Mouse (Mus musculus) hindbrain, embryonic 15.5 days (tissue): Measurements from ENCODE around the gene Stat2. TPM values are rescaled to one million over a fixed set of nuclear protein-coding genes. Genes with fewer than 3 reads are reported as not detected.
A peak's percentile ranks its signal among the peaks of the same experiment; 100 is the strongest.
"Not testable (repeated sequence)": the region's sequence is repeated elsewhere in the genome, so short reads cannot be mapped to it uniquely, and the experiment has no call there.

ENCODE experiments used
- ATAC-seq: fragments of 200-750 bp; cut with Nextera tagmentation; 2 replicates; pipeline ENCODE4 v1.8.0; 2017; ENCODE audit warnings: low read depth, moderate number of reproducible peaks, moderate TSS enrichment; ENCODE audit not compliant: low FRiP score
- H3K27ac ChIP-seq: fragments of 300-500 bp; sonication (generic); replicated peaks from 2 replicates; pipeline ENCODE4 v1.5.1; 2015; ENCODE audit warnings: mild to moderate bottlenecking, inconsistent platforms
- H3K27me3 ChIP-seq: fragments of 300-500 bp; sonication (generic); 2 replicates; pipeline ENCODE4 v1.6.1; 2015; ENCODE audit warnings: control low read depth, inconsistent platforms
- H3K36me3 ChIP-seq: fragments of 300-500 bp; sonication (generic); 2 replicates; pipeline ENCODE4 v1.6.1; 2015; ENCODE audit warnings: control low read depth, inconsistent platforms
- H3K4me1 ChIP-seq: fragments of 300-500 bp; sonication (generic); replicated peaks from 2 replicates; pipeline ENCODE4 v1.6.1; 2015; ENCODE audit warnings: control low read depth, inconsistent platforms
- H3K4me2 ChIP-seq: fragments of 300-500 bp; sonication (generic); 2 replicates; pipeline ENCODE4 v1.6.1; 2015; ENCODE audit warnings: moderate library complexity, mild to moderate bottlenecking, inconsistent platforms
- H3K4me3 ChIP-seq: fragments of 300-500 bp; sonication (generic); 2 replicates; pipeline ENCODE4 v1.5.1; 2015; ENCODE audit warnings: mild to moderate bottlenecking, inconsistent platforms
- H3K9ac ChIP-seq: fragments of 300-500 bp; sonication (generic); 2 replicates; pipeline ENCODE4 v1.6.1; 2015; ENCODE audit warnings: inconsistent platforms
- H3K9me3 ChIP-seq: fragments of 300-500 bp; sonication (generic); 2 replicates; pipeline ENCODE4 v1.6.1; 2016; ENCODE audit warnings: control low read depth, inconsistent platforms
- WGBS: fragments of 180-500 bp; shearing (Covaris S2); methylation state at CpG from one replicate; pipeline ENCODE4 v1.1.7; 2015; 5-methylcytosine and 5-hydroxymethylcytosine counted together
- polyA plus RNA-seq: library from polyadenylated mRNA; unstranded; fragments of >200 nt; fragmentation: Nextera tagmentation; extraction: Ambion mirVana; gene quantifications from 2 replicates; pipeline ENCODE4 v1.2.1, GENCODE M21; 2015

Gene Stat2
- polyA plus RNA-seq, 1 experiment from 2014 or later: 21.7 TPM

DNA sequence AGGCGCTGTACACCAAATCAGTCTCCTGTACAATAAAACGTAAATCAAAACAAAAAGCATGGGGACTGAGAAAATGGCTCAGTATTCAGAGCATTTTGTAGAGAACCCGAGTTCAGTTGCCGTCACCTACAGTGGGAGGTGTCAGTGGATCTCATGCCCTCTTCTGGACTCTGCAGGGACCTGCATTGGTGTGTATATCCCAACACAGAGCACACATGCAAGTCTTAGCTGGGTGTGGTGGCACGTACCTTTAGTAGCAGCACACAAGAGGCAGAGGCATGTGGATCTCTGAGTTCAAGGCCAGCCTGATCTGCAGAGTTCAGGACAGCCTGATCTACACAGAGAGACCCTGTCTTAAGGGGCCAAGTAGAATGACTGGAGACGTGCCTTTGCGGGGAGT is 39.3 kb downstream of the Stat2 start:
- Histone ChIP-seq H3K27me3 (no peaks in the 10 kb centered on the region), H3K4me1 (peaks cover 7% of the 10 kb centered on the region), H3K9ac (no peak overlapping the region), H3K9me3 (no peaks in the 10 kb centered on the region), H3K36me3 (peaks cover 26% of the 10 kb centered on the region), H3K27ac (no peak overlapping the region), H3K4me2 (no peak overlapping the region), H3K4me3 (no peak overlapping the region)
- 85% methylated on average over 7 of the region's 7 CpGs for WGBS
- ATAC-seq: no peak

DNA sequence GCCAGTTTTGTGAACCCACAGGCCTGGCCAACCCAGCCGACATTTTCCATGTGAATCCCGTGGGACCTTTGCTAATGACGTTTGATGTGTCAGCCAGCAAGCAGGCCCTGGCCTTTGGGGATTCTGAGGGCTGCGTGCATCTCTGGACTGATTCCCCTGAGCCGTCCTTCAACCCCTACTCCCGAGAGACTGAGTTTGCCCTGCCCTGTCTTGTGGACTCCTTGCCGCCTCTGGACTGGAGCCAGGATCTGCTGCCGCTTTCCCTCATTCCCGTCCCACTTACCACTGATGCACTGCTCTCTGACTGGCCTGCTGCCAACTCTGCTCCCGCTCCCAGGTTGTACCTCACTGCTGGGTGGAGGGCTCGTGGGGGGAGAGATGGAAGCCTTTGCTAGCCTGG is 39.8 kb downstream of the Stat2 start:
- peaks cover 32% of the 10 kb centered on the region for H3K36me3 ChIP-seq
- H3K4me2 ChIP-seq: no peak overlapping the region
- H3K27ac ChIP-seq: no peak overlapping the region
- WGBS: 53% methylated on average over 11 of the region's 11 CpGs
- ATAC-seq: no peak
- H3K27me3 ChIP-seq: no peaks in the 10 kb centered on the region
- H3K9ac ChIP-seq: no peak overlapping the region
- peaks cover 7% of the 10 kb centered on the region for H3K4me1 ChIP-seq
- no peak overlapping the region for H3K4me3 ChIP-seq
- H3K9me3 ChIP-seq: no peaks in the 10 kb centered on the region

DNA sequence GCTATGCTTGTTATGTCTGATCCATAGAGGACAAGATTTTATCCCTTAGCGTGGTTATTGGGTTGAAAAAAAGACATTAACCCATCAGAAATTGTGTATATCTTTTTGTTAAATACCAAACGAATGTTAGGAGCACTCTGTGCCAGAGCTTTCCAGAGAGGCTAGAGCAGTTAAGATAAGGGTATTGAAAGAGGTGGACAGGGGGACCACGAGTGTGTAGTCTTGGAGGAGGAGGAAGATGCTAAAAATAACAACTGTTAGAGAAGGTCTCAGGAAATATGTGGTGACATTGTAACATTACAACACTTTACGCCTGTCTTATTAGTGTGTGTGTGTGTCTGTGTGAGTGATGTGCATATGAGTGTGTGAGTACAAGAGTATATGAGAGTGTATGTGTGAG is 40.5 kb downstream of the Stat2 start:
- no peak overlapping the region for H3K4me3 ChIP-seq
- H3K4me1 ChIP-seq: peaks cover 7% of the 10 kb centered on the region
- WGBS: 89% methylated on average over 4 of the region's 4 CpGs
- H3K36me3 ChIP-seq: peaks cover 39% of the 10 kb centered on the region
- H3K27ac ChIP-seq: no peak overlapping the region
- H3K9me3 ChIP-seq: no peaks in the 10 kb centered on the region
- no peaks in the 10 kb centered on the region for H3K27me3 ChIP-seq
- no peak overlapping the region for H3K9ac ChIP-seq
- ATAC-seq: no peak
- H3K4me2 ChIP-seq: no peak overlapping the region

DNA sequence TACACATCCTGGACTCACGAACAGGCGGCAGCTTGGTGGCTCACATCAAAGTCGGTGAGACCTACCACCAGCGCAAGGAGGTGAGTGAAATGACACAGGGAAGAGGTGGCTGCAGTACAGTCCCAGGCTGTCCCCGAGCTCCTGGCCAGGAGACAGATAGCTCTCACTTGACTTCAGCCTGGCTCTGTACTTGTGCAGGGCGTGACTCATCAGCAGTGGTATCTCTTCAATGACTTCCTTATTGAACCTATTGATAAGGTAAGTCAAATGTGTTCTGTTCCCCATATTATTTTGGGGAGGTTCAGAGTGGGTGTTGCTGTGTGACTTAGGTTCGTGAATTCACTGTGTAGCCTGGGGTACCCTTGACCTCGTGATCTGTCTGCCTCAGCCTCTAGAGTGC is 45.2 kb downstream of the Stat2 start:
- no peak for ATAC-seq
- WGBS: 97% methylated on average over 8 of the region's 8 CpGs
- H3K4me3 ChIP-seq: no peak overlapping the region

DNA sequence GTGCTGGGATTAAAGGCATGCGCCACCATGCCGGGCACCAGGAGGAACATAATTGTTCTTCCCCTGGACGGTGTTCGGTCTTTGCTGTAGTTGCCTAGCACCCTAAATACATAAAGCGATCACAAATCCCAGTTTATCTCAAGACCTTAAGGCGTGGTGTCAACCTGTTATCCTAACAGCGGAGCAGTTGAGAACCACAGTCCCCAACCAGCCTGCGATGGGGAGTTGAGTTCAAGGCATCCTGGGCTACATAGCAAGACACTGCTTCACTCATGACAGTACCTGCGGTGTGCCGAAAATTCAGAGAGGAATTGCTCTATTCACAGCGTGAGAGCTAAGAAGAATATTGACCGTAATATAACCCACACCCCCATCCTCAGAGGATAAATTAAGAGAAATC is 51.3 kb downstream of the Stat2 start:
- Histone ChIP-seq H3K27ac (peak overlapping the region; percentile 96), H3K27me3 (no peaks in the 10 kb centered on the region), H3K4me1 (peaks cover 21% of the 10 kb centered on the region), H3K9ac (0 out of 2 replicates have a peak overlapping the region, but pooled peaks have one; percentile 11), H3K36me3 (peaks cover 49% of the 10 kb centered on the region), H3K4me3 (peak overlapping the region; percentile 86), H3K9me3 (no peaks in the 10 kb centered on the region), H3K4me2 (peak overlapping the region; percentile 70)
- no peak for ATAC-seq
- 60% methylated on average over 12 of the region's 12 CpGs for WGBS

More for the DNA sequence above, 45.2 kb downstream of the Stat2 start:
- Histone ChIP-seq H3K4me2 (no peak overlapping the region), H3K27ac (no peak overlapping the region), H3K9me3 (no peaks in the 10 kb centered on the region), H3K36me3 (peaks cover 57% of the 10 kb centered on the region), H3K4me1 (no peaks in the 10 kb centered on the region), H3K27me3 (no peaks in the 10 kb centered on the region), H3K9ac (no peak overlapping the region)

DNA sequence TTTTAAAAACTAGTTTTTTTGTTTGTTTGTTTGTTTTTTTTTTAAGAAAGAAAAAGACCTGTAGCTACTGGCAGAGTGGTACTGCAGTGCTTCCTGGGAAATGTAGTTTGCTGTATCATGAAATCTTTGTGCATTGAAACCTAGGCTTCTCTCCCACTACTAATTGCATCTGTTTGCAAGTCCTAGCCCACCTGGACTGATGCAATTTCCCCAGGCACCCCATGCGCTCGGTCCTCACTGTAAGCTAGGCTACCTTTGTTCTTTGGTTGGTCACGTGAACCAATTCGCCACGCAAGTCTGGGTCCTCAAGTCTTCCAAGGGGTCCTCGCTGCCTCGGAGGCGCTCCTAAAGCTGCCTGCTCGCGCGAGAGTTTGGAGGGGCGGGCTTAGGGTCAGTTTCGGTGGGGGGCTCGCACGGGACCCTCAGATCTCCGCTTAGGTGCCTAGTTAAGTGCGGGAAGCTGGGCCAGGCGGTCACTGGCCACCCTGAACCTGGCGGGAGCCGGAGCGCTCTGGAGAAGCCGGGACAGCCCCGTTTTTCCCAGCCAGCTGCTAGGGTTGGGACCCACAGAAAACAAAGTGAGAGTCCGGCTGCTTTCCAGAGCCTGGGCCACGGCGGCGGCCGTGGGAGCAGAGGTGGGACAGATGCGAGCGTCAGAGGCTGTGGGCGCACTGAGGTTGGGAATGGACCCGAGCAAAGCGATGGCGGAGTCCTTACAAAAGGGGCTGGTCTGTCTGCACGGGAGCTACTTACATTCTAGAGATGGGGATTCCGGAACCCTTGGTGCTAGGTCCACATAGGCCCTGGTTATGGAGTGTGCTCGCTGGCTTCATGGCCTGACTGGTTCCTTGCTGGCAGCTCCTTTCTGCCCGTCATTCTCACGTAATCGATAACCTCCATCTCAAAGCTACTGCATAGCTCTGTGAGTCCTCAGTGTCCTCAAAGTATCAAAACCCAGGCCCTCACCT is 52.1 kb downstream of the Stat2 start, which contains the start of gene Cnpy2:
Gene Cnpy2 (plus strand): TSS at position 319 of the 968 bp plus-strand sequence.
- no peaks in the 10 kb centered on the region for H3K27me3 ChIP-seq
- H3K9me3 ChIP-seq: no peaks in the 10 kb centered on the region
- peak within 1 kb of the TSS; percentile 97 for H3K9ac ChIP-seq
- peak within 1 kb of the TSS; percentile 70 for H3K4me2 ChIP-seq
- peaks cover 56% of the 10 kb centered on the region for H3K36me3 ChIP-seq
- H3K27ac ChIP-seq: peak within 1 kb of the TSS; percentile 96
- peak; percentile 97 for ATAC-seq
- WGBS: under 1% methylated on average over 40 of the region's 40 CpGs
- H3K4me3 ChIP-seq: peak within 1 kb of the TSS; percentile 86
- H3K4me1 ChIP-seq: peaks cover 21% of the 10 kb centered on the region

DNA sequence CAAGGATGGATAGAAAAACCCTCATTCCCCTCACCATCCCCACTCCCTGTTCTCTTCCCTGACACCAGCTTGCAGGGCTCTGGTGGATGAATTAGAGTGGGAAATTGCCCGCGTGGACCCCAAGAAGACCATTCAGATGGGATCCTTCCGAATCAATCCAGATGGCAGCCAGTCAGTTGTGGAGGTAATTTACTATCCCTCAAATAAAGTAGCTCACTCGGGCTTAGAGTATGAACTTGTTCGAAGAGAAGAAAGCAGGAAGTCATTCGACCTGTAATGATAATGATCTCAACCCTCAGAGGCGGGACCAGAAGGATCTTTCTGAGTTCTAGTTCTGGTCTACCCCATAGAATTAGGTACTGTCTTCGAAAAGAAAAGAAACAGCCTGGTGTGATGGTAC is 53.2 kb downstream of the Stat2 start:
- no peak for ATAC-seq
- Histone ChIP-seq H3K4me1 (peaks cover 21% of the 10 kb centered on the region), H3K36me3 (peaks cover 52% of the 10 kb centered on the region), H3K4me3 (peak overlapping the region; percentile 86), H3K27me3 (no peaks in the 10 kb centered on the region), H3K9ac (peak overlapping the region; percentile 97), H3K4me2 (peak overlapping the region; percentile 70), H3K27ac (peak overlapping the region; percentile 96; the same call in 1 of the 2 replicates), H3K9me3 (no peaks in the 10 kb centered on the region)
- 85% methylated on average over 8 of the region's 8 CpGs for WGBS

DNA sequence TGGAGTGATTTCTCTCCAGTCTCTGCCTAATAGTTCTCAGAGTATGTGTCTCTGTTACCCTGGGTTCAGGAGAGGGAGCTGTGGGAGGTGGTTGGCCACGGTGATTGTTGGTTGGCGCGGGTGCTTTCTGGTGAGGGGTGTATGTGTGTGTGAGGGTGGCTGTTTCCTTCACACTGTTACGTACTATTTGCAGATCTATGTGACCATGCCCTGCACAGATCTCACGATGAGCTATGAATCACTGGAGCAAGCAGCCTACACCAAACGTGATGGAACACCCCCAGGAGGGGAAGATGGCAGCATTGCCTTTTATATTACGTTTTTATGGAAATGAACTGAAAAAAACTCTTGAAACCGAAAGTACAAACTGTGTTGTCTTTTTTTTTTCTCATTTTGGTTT is 56.5 kb downstream of the Stat2 start:
- 95% methylated on average over 8 of the region's 8 CpGs for WGBS
- H3K4me2 ChIP-seq: no peak overlapping the region
- peaks cover 37% of the 10 kb centered on the region for H3K36me3 ChIP-seq
- H3K9me3 ChIP-seq: no peaks in the 10 kb centered on the region
- no peak for ATAC-seq
- peaks cover 16% of the 10 kb centered on the region for H3K4me1 ChIP-seq
- no peaks in the 10 kb centered on the region for H3K27me3 ChIP-seq
- H3K4me3 ChIP-seq: no peak overlapping the region
- no peak overlapping the region for H3K27ac ChIP-seq
- no peak overlapping the region for H3K9ac ChIP-seq

DNA sequence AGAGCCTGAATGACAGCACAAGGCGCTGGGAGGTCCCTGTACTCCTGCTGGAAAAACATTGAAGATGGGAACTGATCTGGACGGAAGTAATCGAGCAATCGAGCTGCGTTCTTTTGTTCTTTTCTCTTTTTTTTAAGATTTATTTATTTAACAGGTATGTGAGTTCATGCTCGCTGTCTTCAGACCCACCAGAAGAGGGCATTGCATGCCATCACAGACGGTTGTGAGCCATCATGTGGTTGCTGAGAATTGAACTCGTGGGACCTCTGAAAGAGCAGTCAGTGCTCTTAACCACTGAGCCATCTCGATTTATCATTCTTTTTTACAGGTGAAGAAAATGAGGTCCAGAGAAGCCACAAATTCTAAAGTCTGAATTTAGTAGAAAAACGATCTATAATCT is 57.3 kb downstream of the Stat2 start:
- Histone ChIP-seq H3K4me1 (peaks cover 15% of the 10 kb centered on the region), H3K36me3 (peaks cover 37% of the 10 kb centered on the region), H3K9me3 (no peaks in the 10 kb centered on the region), H3K4me3 (no peak overlapping the region), H3K27ac (no peak overlapping the region), H3K9ac (no peak overlapping the region), H3K4me2 (no peak overlapping the region), H3K27me3 (no peaks in the 10 kb centered on the region)
- 83% methylated on average over 10 of the region's 10 CpGs for WGBS
- no peak for ATAC-seq

DNA sequence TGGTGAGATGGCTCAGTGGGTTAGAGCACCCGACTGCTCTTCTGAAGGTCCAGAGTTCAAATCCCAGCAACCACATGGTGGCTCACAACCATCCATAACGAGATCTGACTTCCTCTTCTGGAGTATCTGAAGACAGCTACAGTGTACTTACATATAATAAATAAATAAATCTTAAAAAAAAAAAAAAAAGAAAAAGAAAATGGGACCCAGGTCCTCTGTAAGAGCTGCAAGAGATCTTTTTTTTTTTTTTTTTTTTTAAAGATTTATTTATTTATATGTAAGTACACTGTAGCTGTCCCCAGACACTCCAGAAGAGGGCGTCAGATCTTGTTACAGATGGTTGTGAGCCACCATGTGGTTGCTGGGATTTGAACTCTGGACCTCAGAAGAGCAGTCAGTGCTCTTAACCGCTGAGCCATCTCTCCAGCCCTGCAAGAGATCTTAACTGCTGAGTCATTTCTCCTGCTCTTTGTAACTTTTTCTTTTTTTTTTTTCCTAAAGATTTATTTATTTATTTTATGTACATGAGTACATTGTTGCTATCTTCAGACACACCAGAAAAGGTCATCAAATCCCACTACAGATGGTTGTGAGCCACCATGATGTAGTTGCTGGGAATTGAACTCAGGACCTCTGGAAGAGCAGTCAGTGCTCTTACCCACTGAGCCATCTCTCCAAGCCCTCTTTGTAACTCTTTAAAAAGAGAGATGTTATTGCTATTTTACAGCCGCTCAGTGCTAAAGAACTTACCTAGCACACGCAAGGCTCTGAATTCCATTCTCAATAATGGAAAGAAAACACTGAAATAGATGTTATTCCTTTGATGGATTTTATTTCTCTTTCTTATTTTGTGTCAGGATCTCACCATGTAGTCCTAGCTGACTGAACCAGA is 62.2 kb downstream of the Stat2 start:
- 77% methylated on average over 6 of the region's 6 CpGs for WGBS
- peaks cover 11% of the 10 kb centered on the region for H3K36me3 ChIP-seq
- H3K27ac ChIP-seq, H3K9ac ChIP-seq, ATAC-seq, H3K4me2 ChIP-seq, H3K9me3 ChIP-seq, H3K4me1 ChIP-seq, H3K4me3 ChIP-seq, H3K27me3 ChIP-seq: not testable (repeated sequence)

DNA sequence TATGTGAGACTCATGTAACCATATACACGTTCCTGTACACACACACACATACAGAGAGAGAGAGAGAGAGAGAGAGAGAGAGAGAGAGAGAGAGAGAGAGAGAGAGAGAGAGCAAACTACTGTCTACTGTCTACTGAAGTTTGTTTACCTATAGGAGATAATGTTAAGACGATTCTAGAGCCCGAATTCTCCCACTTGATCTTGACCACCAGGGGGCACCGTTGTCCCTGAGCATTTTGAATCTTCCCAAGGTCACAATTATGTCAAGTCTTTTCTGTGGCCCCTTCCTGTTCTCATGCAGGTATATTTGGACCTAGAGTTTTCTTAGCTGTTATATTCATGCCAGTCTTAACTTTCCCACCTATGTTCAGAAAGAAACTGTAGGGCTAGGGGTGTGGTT is 65.2 kb downstream of the Stat2 start:
- 3% methylated on average over 4 of the region's 4 CpGs for WGBS
- no peak overlapping the region for H3K9ac ChIP-seq
- H3K4me1 ChIP-seq: peaks cover 31% of the 10 kb centered on the region
- no peak overlapping the region for H3K4me2 ChIP-seq
- H3K27ac ChIP-seq: no peak overlapping the region
- no peaks in the 10 kb centered on the region for H3K9me3 ChIP-seq
- ATAC-seq: no peak
- H3K4me3 ChIP-seq: no peak overlapping the region
- H3K36me3 ChIP-seq: no peaks in the 10 kb centered on the region
- H3K27me3 ChIP-seq: no peaks in the 10 kb centered on the region

DNA sequence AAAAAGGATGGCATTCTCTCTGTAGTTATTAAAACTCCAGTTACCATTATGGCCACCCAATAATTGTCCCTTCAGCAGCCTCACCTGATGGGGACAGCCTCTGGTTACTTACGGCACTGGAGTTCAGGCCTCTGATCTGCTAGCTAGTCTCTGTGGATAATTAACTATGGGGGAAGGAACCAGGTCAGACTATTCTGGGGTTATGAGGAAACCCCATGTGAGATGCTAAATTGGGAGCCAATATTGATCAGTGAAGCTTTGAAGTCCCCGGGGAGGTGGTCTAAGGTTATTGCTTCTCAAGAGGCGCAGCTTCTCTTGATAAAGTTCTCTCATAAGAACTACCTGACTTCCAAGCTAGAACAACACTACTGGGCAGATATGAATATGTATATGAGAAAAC is 65.8 kb downstream of the Stat2 start:
- H3K4me1 ChIP-seq: peaks cover 31% of the 10 kb centered on the region
- ATAC-seq: no peak
- H3K4me2 ChIP-seq: no peak overlapping the region
- H3K9ac ChIP-seq: no peak overlapping the region
- no peak overlapping the region for H3K27ac ChIP-seq
- 97% methylated on average over 3 of the region's 3 CpGs for WGBS
- no peaks in the 10 kb centered on the region for H3K27me3 ChIP-seq
- H3K9me3 ChIP-seq: no peaks in the 10 kb centered on the region
- no peaks in the 10 kb centered on the region for H3K36me3 ChIP-seq
- H3K4me3 ChIP-seq: no peak overlapping the region
